Mouse (Mus musculus) midbrain, embryonic 15.5 days (tissue): Measurements from ENCODE around the gene Defa17. TPM values are rescaled to one million over a fixed set of nuclear protein-coding genes. Genes with fewer than 3 reads are reported as not detected.
"Not testable (repeated sequence)": the region's sequence is repeated elsewhere in the genome, so short reads cannot be mapped to it uniquely, and the experiment has no call there.

ENCODE experiments used
- ATAC-seq: fragments of 200-750 bp; cut with Nextera tagmentation; replicated peaks from 2 replicates; pipeline ENCODE4 v1.8.0; 2017; ENCODE audit warnings: moderate TSS enrichment
- H3K27ac ChIP-seq: fragments of 300-500 bp; sonication (generic); 2 replicates; pipeline ENCODE4 v1.5.1; 2015; ENCODE audit warnings: mild to moderate bottlenecking, inconsistent platforms
- H3K27me3 ChIP-seq: fragments of 300-500 bp; sonication (generic); replicated peaks from 2 replicates; pipeline ENCODE4 v1.6.1; 2015; ENCODE audit warnings: inconsistent platforms
- H3K36me3 ChIP-seq: fragments of 300-500 bp; sonication (generic); replicated peaks from 2 replicates; pipeline ENCODE4 v1.6.1; 2015; ENCODE audit warnings: inconsistent platforms
- H3K4me1 ChIP-seq: fragments of 300-500 bp; sonication (generic); 2 replicates; pipeline ENCODE4 v1.6.1; 2015; ENCODE audit warnings: inconsistent platforms
- H3K4me2 ChIP-seq: fragments of 300-500 bp; sonication (generic); 2 replicates; pipeline ENCODE4 v1.6.1; 2015; ENCODE audit warnings: inconsistent platforms, mild to moderate bottlenecking, moderate library complexity
- H3K4me3 ChIP-seq: fragments of 300-500 bp; sonication (generic); 2 replicates; pipeline ENCODE4 v1.5.1; 2015; ENCODE audit warnings: mild to moderate bottlenecking, inconsistent platforms
- H3K9ac ChIP-seq: fragments of 300-500 bp; sonication (generic); 2 replicates; pipeline ENCODE4 v1.6.1; 2015; ENCODE audit warnings: mild to moderate bottlenecking, inconsistent platforms
- H3K9me3 ChIP-seq: fragments of 300-500 bp; sonication (generic); 2 replicates; pipeline ENCODE4 v1.6.1; 2016; ENCODE audit warnings: inconsistent platforms
- WGBS: fragments of 180-500 bp; shearing (Covaris S2); methylation state at CpG from one replicate; pipeline ENCODE4 v1.1.7; 2015; ENCODE audit warnings: mixed read lengths; 5-methylcytosine and 5-hydroxymethylcytosine counted together
- polyA plus RNA-seq: library from polyadenylated mRNA; unstranded; fragments of >200 nt; fragmentation: Nextera tagmentation; extraction: Ambion mirVana; gene quantifications from 2 replicates; pipeline ENCODE4 v1.2.1, GENCODE M21; 2015

Gene Defa17
- polyA plus RNA-seq = not detected in 2 replicates

GRCm38 (mm10) chr8:21655480-21655879 is at the start of gene Defa17:
Gene Defa17, plus strand, starts transcription at chr8:21655780.
- H3K4me1 ChIP-seq, H3K4me3 ChIP-seq, H3K9me3 ChIP-seq, H3K9ac ChIP-seq, ATAC-seq, H3K4me2 ChIP-seq, H3K36me3 ChIP-seq, H3K27ac ChIP-seq, H3K27me3 ChIP-seq: not testable (repeated sequence)
- 57% methylated on average over 1 of the region's 2 CpGs for WGBS

DNA sequence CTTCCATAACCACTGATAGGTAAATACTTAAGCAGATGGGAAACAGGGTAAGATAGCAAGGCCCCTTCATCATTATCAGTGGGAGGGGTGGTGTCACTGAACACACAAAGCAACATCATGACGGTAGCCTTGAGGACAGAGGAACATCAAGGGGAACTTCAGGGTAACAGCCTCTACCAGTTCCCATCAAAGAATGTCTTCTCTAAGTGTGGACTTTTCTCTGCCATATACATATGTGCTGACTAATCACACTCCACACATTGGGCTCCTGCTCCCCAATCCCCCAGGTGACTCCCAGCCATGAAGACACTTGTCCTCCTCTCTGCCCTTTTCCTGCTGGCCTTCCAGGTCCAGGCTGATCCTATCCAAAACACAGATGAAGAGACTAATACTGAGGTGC is 37.7 kb upstream of the Defa17 start, which contains the start of gene Defa26:
Gene Defa26, plus strand, starts transcription at position 301 of the 400 bp plus-strand sequence.
- H3K4me1 ChIP-seq, H3K4me2 ChIP-seq, H3K27ac ChIP-seq, ATAC-seq, H3K36me3 ChIP-seq, H3K27me3 ChIP-seq, H3K4me3 ChIP-seq, H3K9me3 ChIP-seq, H3K9ac ChIP-seq: not testable (repeated sequence)
- 100% methylated on average over 1 of the region's 1 CpGs for WGBS

DNA sequence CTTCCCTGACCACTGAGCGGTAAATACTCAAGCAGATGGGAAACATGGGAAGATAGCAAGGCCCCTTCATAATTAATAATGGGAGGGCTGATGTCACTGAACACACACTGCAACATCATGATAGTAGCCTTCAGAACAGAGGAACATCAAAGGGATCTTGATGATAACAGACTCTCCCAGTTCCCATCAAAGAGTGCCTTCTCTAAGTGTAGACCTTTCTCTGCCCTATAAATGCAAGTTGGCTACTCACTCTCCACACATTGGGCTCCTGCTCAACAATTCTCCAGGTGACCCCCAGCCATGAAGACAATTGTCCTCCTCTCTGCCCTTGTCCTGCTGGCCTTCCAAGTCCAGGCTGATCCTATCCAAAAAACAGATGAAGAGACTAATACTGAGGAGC is 9.9 kb downstream of the Defa17 start, which contains the start of gene Defa34:
Gene Defa34, plus strand, starts transcription at position 301 of the 400 bp plus-strand sequence.
- H3K9me3 ChIP-seq, ATAC-seq, H3K27me3 ChIP-seq, H3K4me3 ChIP-seq, H3K9ac ChIP-seq, H3K27ac ChIP-seq, H3K36me3 ChIP-seq, H3K4me1 ChIP-seq, H3K4me2 ChIP-seq: not testable (repeated sequence)
- WGBS = 67% methylated on average over 1 of the region's 1 CpGs

DNA sequence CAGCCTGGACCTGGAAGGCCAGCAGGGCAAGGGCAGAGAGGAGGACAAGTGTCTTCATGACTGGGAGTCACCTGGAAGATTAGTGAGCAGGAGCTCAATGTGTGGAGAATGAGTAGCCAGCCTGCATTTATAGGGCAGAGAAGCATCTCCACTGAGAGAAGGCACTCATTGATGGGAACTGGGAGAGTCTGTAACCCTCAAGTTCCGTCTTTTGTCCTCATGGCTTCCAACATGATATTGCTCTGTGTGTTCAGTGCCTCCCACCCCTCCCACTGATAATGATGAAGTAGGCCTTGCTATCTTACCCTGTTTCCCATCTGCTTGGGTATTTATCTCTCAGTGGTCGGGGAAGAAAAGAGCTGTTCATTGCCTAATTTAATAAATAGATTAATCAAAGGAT is 48.0 kb downstream of the Defa17 start, which contains the start of gene AY761184:
Gene AY761184, minus strand, starts transcription at position 101 of the 400 bp plus-strand sequence.
- H3K9ac ChIP-seq, H3K4me2 ChIP-seq, H3K27ac ChIP-seq, H3K36me3 ChIP-seq, ATAC-seq, H3K4me3 ChIP-seq, H3K4me1 ChIP-seq, H3K9me3 ChIP-seq, H3K27me3 ChIP-seq: not testable (repeated sequence)
- 77% methylated on average over 2 of the region's 2 CpGs for WGBS

Other genes with a start within 250 kb of the Defa17 start
- gene Defa36, start 228.4 kb upstream of the Defa17 start, polyA plus RNA-seq = not detected in 2 replicates
- gene Gm7849, start 199.2 kb upstream of the Defa17 start, polyA plus RNA-seq = not detected in 2 replicates
- gene Defa20, start 146.5 kb upstream of the Defa17 start, polyA plus RNA-seq = not detected in 2 replicates
- not detected in 2 replicates for gene Defa32, start 126.7 kb upstream of the Defa17 start, polyA plus RNA-seq
- not detected in 2 replicates for gene Defa37, start 90.4 kb upstream of the Defa17 start, polyA plus RNA-seq
- gene Defa28, start 72.8 kb upstream of the Defa17 start, polyA plus RNA-seq = not detected in 2 replicates
- not detected in 2 replicates for gene Gm7861, start 61.3 kb upstream of the Defa17 start, polyA plus RNA-seq
- not detected in 2 replicates for gene Defa26, start 37.6 kb upstream of the Defa17 start, polyA plus RNA-seq
- not detected in 2 replicates for gene Defa34, start 10.0 kb downstream of the Defa17 start, polyA plus RNA-seq
- not detected in 2 replicates for gene AY761184, start 47.9 kb downstream of the Defa17 start, polyA plus RNA-seq
- not detected in 2 replicates for gene Defa24, start 78.7 kb downstream of the Defa17 start, polyA plus RNA-seq
- not detected in 2 replicates for gene Defb50, start 167.8 kb downstream of the Defa17 start, polyA plus RNA-seq
- not detected in 2 replicates for gene Defb2, start 184.1 kb downstream of the Defa17 start, polyA plus RNA-seq
- gene Defb10, start 203.1 kb downstream of the Defa17 start, polyA plus RNA-seq = not detected in 2 replicates
- not detected in 2 replicates for gene Defb9, start 229.6 kb downstream of the Defa17 start, polyA plus RNA-seq